Mouse (Mus musculus): ENCODE measurements around the gene Gm49387.
A peak's percentile ranks its signal among the peaks of the same experiment; 100 is the strongest.

DNA sequence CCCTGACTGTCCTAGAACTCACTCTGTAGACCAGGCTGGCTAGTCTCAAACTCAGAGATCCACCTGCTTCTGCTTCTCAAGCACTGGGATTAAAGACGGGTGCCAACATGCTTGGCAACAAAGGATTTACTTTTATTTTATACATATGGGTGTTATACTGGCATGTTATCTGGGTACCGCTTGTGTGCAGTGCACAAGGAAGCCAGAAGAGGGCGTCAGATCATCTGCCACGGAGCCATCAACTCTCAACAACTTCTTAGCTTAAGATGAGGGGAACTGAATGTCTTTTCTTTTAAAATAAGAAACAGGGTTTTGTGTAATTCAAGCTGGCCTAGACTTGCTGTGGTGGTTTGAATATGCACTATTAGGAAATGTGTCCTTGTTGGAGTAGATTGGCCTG is 28.7 kb downstream of the Gm49387 start:
- TF ChIP-seq CTCF (IDR thresholded peaks at IDR 0.05): peak; percentile 27; the same call in 1 of the 2 replicates
- no peak for TF ChIP-seq EP300 (IDR thresholded peaks at IDR 0.05)

Measured in lung, postnatal 0 days (tissue).